Mouse (Mus musculus): ENCODE data around the gene Snrnp35.

GRCm38 (mm10) chr5:124470591-124471171, 12.3 kb upstream of the Snrnp35 start:
- TF ChIP-seq USF1 (IDR thresholded peaks at IDR 0.05; ENCODE audit: low read depth) (no peak), MAX (IDR thresholded peaks at IDR 0.05; ENCODE audit: low read depth) (no peak), POLR2A (IDR thresholded peaks at IDR 0.05; ENCODE audit: insufficient read length, low read depth) (no peak), CEBPB (IDR thresholded peaks at IDR 0.05; ENCODE audit: insufficient read depth, poor library complexity, severe bottlenecking) (no peak), TCF12 (IDR thresholded peaks at IDR 0.05; ENCODE audit: insufficient read depth, poor library complexity, severe bottlenecking) (no peak), SRF (IDR thresholded peaks at IDR 0.05; ENCODE audit: control insufficient read depth, insufficient read length, low read depth) (no peak), TCF3 (IDR thresholded peaks at IDR 0.05; ENCODE audit: insufficient read length, low read depth) (no peak), MYOG (IDR thresholded peaks at IDR 0.05; ENCODE audit: control insufficient read depth in 1 of 3, insufficient read depth in 1 of 3, insufficient read length in 2 of 3, low read depth in 2 of 3) (no peak)
